Mouse (Mus musculus) stomach, postnatal 0 days (tissue): ENCODE data around the gene Asb13. TPM values are rescaled to one million over a fixed set of nuclear protein-coding genes. Genes with fewer than 3 reads are reported as not detected.

Experiments
- ATAC-seq: fragments of 200-750 bp; cut with Nextera tagmentation; 2 replicates; pipeline ENCODE4 v1.8.0; 2017; ENCODE audit not compliant: low FRiP score, low TSS enrichment
- DNase-seq: peaks from one replicate; pipeline ENCODE4 v3.0.0-alpha.2; 2016; ENCODE audit warnings: low spot score
- H3K27ac ChIP-seq: fragments of 300-500 bp; sonication (generic); replicated peaks from 2 replicates; pipeline ENCODE4 v1.5.1; 2014; ENCODE audit warnings: mild to moderate bottlenecking, control low read depth
- H3K27me3 ChIP-seq: fragments of 300-500 bp; sonication (generic); 2 replicates; pipeline ENCODE4 v1.6.1; 2014; ENCODE audit warnings: low read length; ENCODE audit not compliant: control insufficient read depth, insufficient read depth
- H3K36me3 ChIP-seq: fragments of 300-500 bp; sonication (generic); 2 replicates; pipeline ENCODE4 v1.6.1; 2014; ENCODE audit warnings: low read length, mixed read lengths; ENCODE audit not compliant: control insufficient read depth, insufficient read depth
- H3K4me1 ChIP-seq: fragments of 300-500 bp; sonication (generic); replicated peaks from 2 replicates; pipeline ENCODE4 v1.6.1; 2014; ENCODE audit warnings: antibody characterized with exemption; ENCODE audit not compliant: control insufficient read depth, insufficient read depth
- H3K4me2 ChIP-seq: fragments of 300-500 bp; sonication (generic); replicated peaks from 2 replicates; pipeline ENCODE4 v1.6.1; 2014; ENCODE audit warnings: low read depth, mild to moderate bottlenecking, control low read depth, moderate library complexity
- H3K4me3 ChIP-seq: fragments of 300-500 bp; sonication (generic); 2 replicates; pipeline ENCODE4 v1.5.1; 2014; ENCODE audit warnings: low read depth, low read length, control low read depth
- H3K9ac ChIP-seq: fragments of 300-500 bp; sonication (generic); 2 replicates; pipeline ENCODE4 v1.6.1; 2014; ENCODE audit warnings: mild to moderate bottlenecking, low read length, control low read depth, mixed read lengths
- H3K9me3 ChIP-seq: fragments of 300-500 bp; sonication (generic); 2 replicates; pipeline ENCODE4 v1.6.1; 2016; ENCODE audit warnings: low read length; ENCODE audit not compliant: control insufficient read depth
- CTCF ChIP-seq: IDR thresholded peaks from 2 replicates; pipeline ENCODE4 v1.5.1; 2016; ENCODE audit warnings: antibody characterized with exemption, low read depth, mild to moderate bottlenecking, moderate library complexity
- EP300 ChIP-seq: optimal IDR thresholded peaks from 2 replicates; pipeline ENCODE3; 2016; ENCODE audit warnings: antibody characterized with exemption
- WGBS: fragments of 180-500 bp; shearing (Covaris S2); extraction: QIAGEN DNeasy Blood & Tissue Kit; methylation state at CpG from one replicate; pipeline ENCODE4 v1.1.7; 2014; 5-methylcytosine and 5-hydroxymethylcytosine counted together
- polyA plus RNA-seq: library from polyadenylated mRNA; unstranded; fragments of >200 nt; fragmentation: Nextera tagmentation; extraction: Ambion mirVana; gene quantifications from 2 replicates; pipeline ENCODE4 v1.2.1, GENCODE M21; 2015

Gene Asb13
- polyA plus RNA-seq, 1 experiment from 2014 or later: 12.9 TPM

DNA sequence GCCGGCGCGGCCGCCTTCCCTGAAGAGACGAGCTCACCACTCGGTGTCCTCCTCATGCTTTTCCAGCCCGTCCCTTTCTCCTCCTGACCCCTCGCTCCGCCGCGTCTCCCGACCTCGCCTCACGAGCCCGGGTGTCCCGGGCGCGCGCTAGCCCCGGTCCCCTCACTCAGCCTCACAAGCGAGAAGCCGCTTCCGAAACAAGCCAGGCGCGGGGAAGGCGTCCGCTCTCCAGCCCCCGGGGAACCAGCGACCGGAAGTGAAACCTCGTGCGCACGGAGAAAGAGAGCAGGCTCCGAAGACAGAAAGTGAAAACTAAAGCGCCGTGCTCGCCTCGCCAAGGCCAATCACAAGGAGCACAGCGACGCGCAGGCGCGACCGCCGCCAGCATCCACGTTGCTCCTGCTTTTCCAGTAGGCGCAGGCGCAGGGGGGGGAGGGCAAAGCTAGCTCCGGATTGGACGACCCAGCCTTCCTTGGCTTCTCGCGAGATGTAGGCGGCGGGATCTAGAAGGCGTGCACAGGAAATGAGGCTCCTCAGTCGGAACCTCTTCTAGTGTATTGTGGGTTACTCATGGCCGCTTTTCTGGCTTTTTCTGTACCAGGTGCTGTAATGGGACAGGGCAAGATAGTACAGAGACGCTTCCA, 22.9 kb upstream of the Asb13 start, which contains the start of gene Fam208b:
Gene Fam208b (minus strand): TSS at position 314 of the 644 bp plus-strand sequence.
- Histone ChIP-seq H3K9me3 (no peaks in the 10 kb centered on the region), H3K4me1 (no peaks in the 10 kb centered on the region), H3K9ac (peak within 1 kb of the TSS; percentile 87), H3K27ac (peak within 1 kb of the TSS; percentile 96), H3K36me3 (no peaks in the 10 kb centered on the region), H3K4me2 (peak within 1 kb of the TSS; percentile 88), H3K27me3 (no peaks in the 10 kb centered on the region), H3K4me3 (peak within 1 kb of the TSS; percentile 97)
- WGBS: under 1% methylated on average over 56 of the region's 58 CpGs
- DNase-seq: peak; percentile 99
- peak; percentile 9; the same call in 1 of the 2 replicates for TF ChIP-seq CTCF
- peak; percentile 99 for TF ChIP-seq EP300
- ATAC-seq: peak; percentile 100

DNA sequence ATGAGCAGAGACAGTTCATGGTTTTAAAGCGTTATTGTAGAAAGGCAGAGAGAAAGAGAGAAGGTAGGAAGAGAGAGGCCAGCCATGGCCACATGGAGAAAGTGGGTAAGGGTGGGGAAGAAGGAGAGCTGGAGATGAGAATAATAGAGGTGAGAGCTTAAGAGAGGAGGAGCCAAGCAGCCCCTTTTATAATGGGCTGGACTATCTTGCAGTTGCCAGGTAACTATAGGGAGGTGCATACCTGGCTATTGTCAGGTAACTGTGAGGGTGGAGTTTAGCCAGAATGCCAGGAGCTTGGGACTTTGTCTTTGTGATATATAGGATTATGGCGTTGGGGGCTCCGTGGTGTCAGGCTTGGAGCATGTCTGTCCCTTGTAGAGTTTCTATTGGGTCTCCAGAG, 6.7 kb upstream of the Asb13 start:
- 52% methylated on average over 3 of the region's 3 CpGs for WGBS
- TF ChIP-seq EP300: no peak
- Histone ChIP-seq H3K4me1 (no peaks in the 10 kb centered on the region), H3K9me3 (0 out of 2 replicates have a peak, but pooled peaks cover 2% of the 10 kb centered on the region), H3K27ac (no peak overlapping the region), H3K27me3 (no peaks in the 10 kb centered on the region), H3K36me3 (no peaks in the 10 kb centered on the region), H3K4me3 (no peak overlapping the region), H3K4me2 (no peak overlapping the region), H3K9ac (no peak overlapping the region)
- ATAC-seq (no peak), DNase-seq (no peak)

DNA sequence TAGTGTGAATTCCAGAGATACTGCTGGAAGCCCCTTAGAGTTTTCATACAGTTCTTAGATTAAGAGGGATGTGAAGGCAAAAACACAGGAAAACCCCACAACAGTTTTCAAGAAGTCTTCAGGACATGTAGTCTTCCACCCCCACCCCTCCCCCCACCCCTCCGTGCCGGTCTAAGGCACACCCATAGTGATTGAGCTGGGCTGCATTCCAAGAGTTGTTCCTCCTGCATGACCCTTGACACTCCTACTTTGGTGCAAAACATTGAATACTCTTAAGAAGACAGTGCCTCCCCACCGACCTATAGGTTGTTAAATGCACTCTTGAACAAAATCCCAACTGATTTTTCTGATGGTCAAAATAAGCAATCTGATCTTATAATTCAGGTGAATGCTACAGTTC, 5.7 kb upstream of the Asb13 start:
- Histone ChIP-seq H3K4me3 (no peak overlapping the region), H3K4me2 (no peak overlapping the region), H3K27ac (no peak overlapping the region), H3K27me3 (no peaks in the 10 kb centered on the region), H3K9me3 (0 out of 2 replicates have a peak, but pooled peaks cover 2% of the 10 kb centered on the region), H3K4me1 (no peaks in the 10 kb centered on the region), H3K36me3 (no peaks in the 10 kb centered on the region), H3K9ac (no peak overlapping the region)
- DNase-seq (peak; percentile 51), ATAC-seq (peak; percentile 56; the same call in 1 of the 2 replicates)
- TF ChIP-seq EP300: no peak
- no peak for TF ChIP-seq CTCF
- WGBS: 15% methylated on average over 3 of the region's 3 CpGs

DNA sequence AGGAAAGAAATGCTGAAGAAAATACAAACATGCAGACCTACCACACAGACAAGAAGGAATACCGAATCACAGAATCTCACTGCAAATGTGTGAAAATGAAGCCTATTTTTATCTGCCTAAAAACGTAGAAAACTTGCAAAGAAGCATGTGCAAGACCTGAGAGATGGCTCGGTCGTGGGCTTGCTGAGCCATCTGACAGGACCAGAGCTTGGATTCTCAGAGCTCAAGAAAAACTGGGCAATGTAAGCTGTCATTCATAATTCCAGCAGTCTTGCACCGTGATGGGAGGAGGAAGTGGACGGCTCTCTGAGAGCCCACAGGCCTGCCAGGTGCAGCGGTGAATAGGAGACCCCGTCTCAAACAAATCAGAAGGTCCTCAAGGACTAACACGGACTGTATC, 1.3 kb upstream of the Asb13 start:
- no peaks in the 10 kb centered on the region for H3K27me3 ChIP-seq
- no peak for ATAC-seq
- H3K36me3 ChIP-seq: no peaks in the 10 kb centered on the region
- no peak overlapping the region for H3K4me2 ChIP-seq
- H3K4me1 ChIP-seq: no peaks in the 10 kb centered on the region
- no peak for TF ChIP-seq CTCF
- no peak overlapping the region for H3K27ac ChIP-seq
- no peak overlapping the region for H3K4me3 ChIP-seq
- H3K9me3 ChIP-seq: no peaks in the 10 kb centered on the region
- 84% methylated on average over 9 of the region's 9 CpGs for WGBS
- DNase-seq: no peak
- no peak overlapping the region for H3K9ac ChIP-seq

DNA sequence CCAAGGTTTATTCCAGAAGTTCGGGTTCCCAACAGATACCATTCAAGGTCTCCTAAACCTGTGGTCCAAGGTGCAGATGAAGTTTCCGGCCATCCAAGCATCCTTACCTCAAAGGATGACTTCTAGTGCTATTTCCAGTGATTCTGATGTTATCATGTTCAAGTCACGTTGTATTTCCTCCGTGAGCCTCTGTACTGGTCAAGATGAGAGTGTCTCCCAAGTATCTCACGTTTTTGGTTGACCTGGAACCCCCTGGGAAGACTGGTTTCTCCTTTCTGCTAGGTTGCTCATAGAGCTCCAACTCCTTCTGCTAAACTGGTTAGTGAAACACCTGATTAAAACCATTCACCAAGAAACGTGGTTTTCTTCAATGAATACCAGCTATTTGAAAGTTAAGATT, 701 bp upstream of the Asb13 start:
- Histone ChIP-seq H3K9ac (no peak overlapping the region), H3K4me2 (no peak overlapping the region), H3K9me3 (no peaks in the 10 kb centered on the region), H3K27ac (no peak overlapping the region), H3K4me3 (no peak overlapping the region), H3K4me1 (no peaks in the 10 kb centered on the region), H3K36me3 (no peaks in the 10 kb centered on the region), H3K27me3 (no peaks in the 10 kb centered on the region)
- ATAC-seq: no peak
- TF ChIP-seq EP300 (no peak), CTCF (no peak)
- WGBS: 42% methylated on average over 6 of the region's 6 CpGs
- DNase-seq: no peak

DNA sequence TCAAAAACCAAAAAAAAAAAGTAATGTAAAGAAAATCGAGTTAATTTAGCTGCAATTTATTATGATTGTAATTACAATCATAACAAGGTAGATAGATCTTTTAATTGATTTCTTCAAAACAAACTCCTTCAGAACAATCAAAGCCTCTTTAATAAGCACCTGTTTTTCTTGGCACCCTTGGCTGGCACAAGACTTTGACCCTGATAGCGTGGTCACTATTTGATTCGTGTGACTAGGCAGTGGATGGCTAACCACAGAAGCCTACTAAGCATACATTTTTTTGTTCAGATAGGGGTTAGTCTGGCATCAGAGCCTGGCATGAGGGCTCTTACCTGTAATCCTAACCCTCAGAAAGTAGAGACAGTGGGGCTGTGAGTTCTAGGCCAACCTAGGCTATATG, 1.2 kb downstream of the Asb13 start:
- Histone ChIP-seq H3K36me3 (no peaks in the 10 kb centered on the region), H3K9ac (no peak overlapping the region), H3K9me3 (no peaks in the 10 kb centered on the region), H3K27ac (no peak overlapping the region), H3K4me3 (no peak overlapping the region), H3K27me3 (no peaks in the 10 kb centered on the region), H3K4me1 (no peaks in the 10 kb centered on the region), H3K4me2 (no peak overlapping the region)
- DNase-seq (no peak), ATAC-seq (no peak)
- WGBS: 68% methylated on average over 3 of the region's 3 CpGs
- TF ChIP-seq CTCF (no peak), EP300 (no peak)
